Mouse (Mus musculus) liver, adult 2 months (tissue): Measurements from ENCODE around the gene Lrch3. TPM values are rescaled to one million over a fixed set of nuclear protein-coding genes. Genes with fewer than 3 reads are reported as not detected.
"Not testable (repeated sequence)": the region's sequence is repeated elsewhere in the genome, so short reads cannot be mapped to it uniquely, and the experiment has no call there.

Experiments
- DNase-seq: peaks from one replicate; pipeline ENCODE4 v3.0.0-alpha.2; 2011; ENCODE audit warnings: low read depth, low spot score; ENCODE audit errors: extremely low read depth
- H3K27ac ChIP-seq: fragments of 200-500 bp; replicated peaks from 2 replicates; pipeline ENCODE4 v1.5.1; 2012; ENCODE audit warnings: low read depth, mild to moderate bottlenecking, control low read depth, inconsistent platforms, low read length; ENCODE audit not compliant: insufficient read depth
- H3K27me3 ChIP-seq: fragments of 200-500 bp; 2 replicates; pipeline ENCODE4 v1.6.1; 2012; ENCODE audit warnings: mild to moderate bottlenecking, moderate library complexity, low read length, inconsistent platforms; ENCODE audit not compliant: control insufficient read depth, insufficient read depth
- H3K36me3 ChIP-seq: fragments of 200-500 bp; 2 replicates; pipeline ENCODE4 v1.6.1; 2012; ENCODE audit warnings: low read length, inconsistent platforms; ENCODE audit not compliant: control insufficient read depth, insufficient read depth
- H3K4me1 ChIP-seq: fragments of 200-500 bp; 2 replicates; pipeline ENCODE4 v1.6.1; 2011; ENCODE audit warnings: low read length; ENCODE audit not compliant: control insufficient read depth, insufficient read depth
- H3K4me3 ChIP-seq: fragments of 200-500 bp; 2 replicates; pipeline ENCODE4 v1.5.1; 2011; ENCODE audit warnings: low read depth, mild to moderate bottlenecking, control low read depth, low read length, moderate library complexity; ENCODE audit not compliant: insufficient read depth
- H3K79me2 ChIP-seq: fragments of 200-500 bp; 2 replicates; pipeline ENCODE4 v1.6.1; 2012; ENCODE audit warnings: inconsistent platforms, mild to moderate bottlenecking, low read length, moderate library complexity; ENCODE audit not compliant: control insufficient read depth, insufficient read depth
- H3K9ac ChIP-seq: fragments of 200-500 bp; 2 replicates; pipeline ENCODE4 v1.6.1; 2012; ENCODE audit warnings: low read depth, mild to moderate bottlenecking, control low read depth, inconsistent platforms, low read length
- CTCF ChIP-seq: fragments of 200-500 bp; IDR thresholded peaks from 2 replicates; pipeline ENCODE4 v1.5.1; 2011; ENCODE audit warnings: low read depth, low read length, control low read depth
- POLR2A ChIP-seq: fragments of 200-500 bp; IDR thresholded peaks from 2 replicates; pipeline ENCODE4 v1.6.1; 2011; ENCODE audit warnings: low read length, control low read depth; ENCODE audit not compliant: insufficient read depth; ENCODE audit errors: extremely low read depth
- WGBS: fragments of 180-500 bp; shearing (Covaris S2); methylation state at CpG from one replicate; pipeline ENCODE4 v1.1.7; 2018; 5-methylcytosine and 5-hydroxymethylcytosine counted together
- polyA plus RNA-seq: library from polyadenylated mRNA; depleted of rRNA; stranded (reverse); fragments of >200 nt; gene quantifications from 2 replicates; pipeline ENCODE4 v1.2.3, GENCODE M21; 2012
- total RNA-seq: library from RNA; depleted of rRNA; stranded (reverse); fragments of >200 nt; gene quantifications from 2 replicates; pipeline ENCODE4 v1.2.3, GENCODE M21; 2014

The Lrch3 gene
- total and polyA plus RNA-seq, 2 experiments = 5.3 to 9.8 TPM

DNA sequence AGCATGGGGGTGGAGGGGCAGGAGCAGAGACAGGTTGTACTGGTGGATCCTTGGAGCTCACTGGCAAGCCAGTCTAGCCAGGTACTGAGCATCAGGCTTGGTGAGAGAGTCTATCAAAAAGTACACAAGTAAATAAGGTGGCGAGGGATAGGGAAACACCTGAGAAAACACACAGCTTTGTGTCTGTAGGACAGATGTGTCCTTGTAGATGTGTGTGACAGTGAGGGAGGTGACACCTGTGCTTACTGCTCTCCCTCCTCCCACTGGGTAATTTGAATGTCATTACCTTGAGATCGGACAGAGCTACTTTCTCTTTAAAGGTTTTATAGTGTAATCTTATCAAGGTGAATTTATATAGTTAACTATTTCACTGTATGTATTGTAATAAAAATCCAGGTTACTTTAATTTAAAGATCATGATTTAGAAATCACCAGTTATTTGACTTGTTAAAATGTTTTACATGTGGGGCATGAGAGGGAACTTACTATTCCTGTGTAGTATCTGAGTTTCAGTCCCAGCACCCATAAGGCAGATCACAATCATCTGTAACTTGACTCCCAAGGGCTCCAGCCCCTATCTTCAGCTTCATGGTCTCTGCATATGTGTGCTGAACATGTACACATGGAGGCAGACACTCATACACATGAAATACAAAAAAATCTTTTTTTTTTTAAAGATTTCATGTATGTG lies 12.4 kb upstream of the Lrch3 start:
- 91% methylated on average over 2 of the region's 2 CpGs for WGBS
- no peaks in the 10 kb centered on the region for H3K27me3 ChIP-seq

DNA sequence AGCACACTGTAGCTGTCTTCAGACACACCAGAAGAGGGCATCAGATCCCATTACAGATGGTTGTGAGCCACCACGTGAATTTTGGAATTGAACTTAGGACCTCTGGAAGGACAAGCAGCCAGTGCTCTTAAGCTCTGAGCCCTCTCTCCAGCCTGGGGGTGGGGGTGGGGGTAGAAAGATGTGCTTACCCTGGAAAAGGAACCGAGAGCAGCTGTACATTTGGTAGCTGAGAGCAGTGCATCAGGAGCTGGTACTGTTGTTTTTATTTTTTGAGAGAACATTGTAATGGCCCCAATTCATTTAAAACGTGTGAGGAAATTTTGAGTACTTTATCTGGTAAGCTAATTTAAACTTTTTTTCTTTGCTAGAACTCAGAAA lies 11.9 kb upstream of the Lrch3 start:
- TF ChIP-seq POLR2A (no peak), CTCF (no peak)

More for the DNA sequence above, 12.4 kb upstream of the Lrch3 start:
- Histone ChIP-seq H3K79me2 (no peaks in the 10 kb centered on the region), H3K36me3 (peaks cover 35% of the 10 kb centered on the region), H3K4me3 (no peak overlapping the region), H3K27ac (no peak overlapping the region), H3K4me1 (peaks cover 2% of the 10 kb centered on the region), H3K9ac (no peak overlapping the region)
- TF ChIP-seq CTCF (no peak), POLR2A (no peak)
- DNase-seq = no peak

GRCm38 (mm10) chr16:32906186-32906585 lies 7.7 kb upstream of the Lrch3 start:
- peaks cover 2% of the 10 kb centered on the region for H3K4me1 ChIP-seq
- H3K27me3 ChIP-seq = no peaks in the 10 kb centered on the region
- H3K27ac ChIP-seq = no peak overlapping the region
- H3K9ac ChIP-seq = no peak overlapping the region
- 94% methylated on average over 2 of the region's 2 CpGs for WGBS
- no peak for TF ChIP-seq POLR2A
- no peak for TF ChIP-seq CTCF
- DNase-seq = no peak
- H3K36me3 ChIP-seq = peaks cover 19% of the 10 kb centered on the region
- no peaks in the 10 kb centered on the region for H3K79me2 ChIP-seq
- no peak overlapping the region for H3K4me3 ChIP-seq

More for the DNA sequence above, 11.9 kb upstream of the Lrch3 start:
- Histone ChIP-seq H3K27me3 (no peaks in the 10 kb centered on the region), H3K9ac (no peak overlapping the region), H3K27ac (no peak overlapping the region), H3K36me3 (peaks cover 37% of the 10 kb centered on the region), H3K79me2 (no peaks in the 10 kb centered on the region), H3K4me1 (peaks cover 2% of the 10 kb centered on the region), H3K4me3 (no peak overlapping the region)
- WGBS = 56% methylated on average over 3 of the region's 3 CpGs
- no peak for DNase-seq

GRCm38 (mm10) chr16:32906727-32907126 lies 7.2 kb upstream of the Lrch3 start:
- TF ChIP-seq POLR2A = no peak
- no peak for TF ChIP-seq CTCF
- no peaks in the 10 kb centered on the region for H3K79me2 ChIP-seq
- DNase-seq = peak; percentile 84
- WGBS = 29% methylated on average over 8 of the region's 8 CpGs
- no peak overlapping the region for H3K4me3 ChIP-seq
- no peaks in the 10 kb centered on the region for H3K27me3 ChIP-seq
- H3K27ac ChIP-seq = no peak overlapping the region
- no peak overlapping the region for H3K9ac ChIP-seq
- H3K4me1 ChIP-seq = peaks cover 2% of the 10 kb centered on the region
- peaks cover 16% of the 10 kb centered on the region for H3K36me3 ChIP-seq

DNA sequence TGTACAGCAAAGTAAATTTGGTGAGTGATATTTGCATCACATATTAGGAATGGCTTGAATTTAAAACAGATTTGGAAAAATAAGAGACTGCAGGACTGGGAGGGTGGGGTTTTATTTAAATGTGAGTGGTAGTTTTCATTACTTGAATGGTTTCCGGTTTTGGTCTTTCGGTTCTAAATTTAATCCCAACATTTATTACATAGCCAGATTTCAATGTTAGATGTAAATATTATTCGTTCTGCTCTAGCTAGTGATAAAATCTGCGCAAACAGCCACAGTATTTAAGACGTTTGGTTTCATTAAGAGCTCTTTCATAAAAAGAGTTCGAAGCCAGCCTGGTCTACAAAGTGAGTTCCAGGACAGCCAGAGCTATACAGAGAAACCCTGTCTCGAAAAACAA lies 688 bp upstream of the Lrch3 start:
- Histone ChIP-seq H3K36me3 (no peaks in the 10 kb centered on the region), H3K4me1 (peaks cover 4% of the 10 kb centered on the region), H3K9ac (no peak overlapping the region), H3K4me3 (no peak overlapping the region), H3K79me2 (peaks cover 10% of the 10 kb centered on the region; the same call in 1 of the 2 replicates), H3K27me3 (no peaks in the 10 kb centered on the region), H3K27ac (no peak overlapping the region)
- no peak for TF ChIP-seq CTCF
- DNase-seq = no peak
- 55% methylated on average over 7 of the region's 7 CpGs for WGBS

DNA sequence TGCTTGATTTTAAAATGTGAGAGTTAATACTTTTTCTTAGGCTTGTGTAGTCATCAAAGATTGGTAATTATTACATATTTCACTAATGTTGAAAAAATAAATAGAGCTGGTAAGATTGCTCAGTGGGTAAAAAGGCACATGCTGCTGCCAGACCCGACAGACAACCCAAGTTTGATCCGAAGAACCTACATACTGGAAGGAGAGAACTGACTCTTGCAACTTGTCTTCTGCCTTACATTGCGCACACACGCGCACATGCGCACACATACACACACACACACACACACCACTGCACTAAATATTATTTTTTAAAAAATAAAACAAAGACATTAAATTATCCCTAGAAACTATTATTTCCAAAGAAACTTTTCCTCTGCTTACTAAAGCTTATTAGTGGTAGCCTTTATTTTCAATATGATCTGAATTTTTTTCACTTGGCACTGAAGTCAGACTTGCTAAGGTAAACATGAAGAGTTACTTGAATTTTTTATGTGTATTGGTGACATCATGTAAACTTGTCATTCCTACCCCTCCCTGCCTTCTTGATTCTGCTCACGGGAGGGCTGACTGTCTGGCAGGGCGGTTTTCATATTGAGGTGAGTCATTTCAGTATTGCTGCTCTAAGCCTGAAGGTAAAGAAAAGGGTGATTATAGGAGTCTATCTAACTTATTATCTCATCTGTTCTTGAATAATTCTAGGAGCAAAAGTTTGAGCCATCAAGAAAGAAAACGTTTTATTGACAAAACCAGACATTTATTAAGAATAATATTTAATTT lies 1.6 kb downstream of the Lrch3 start:
- no peak for TF ChIP-seq POLR2A
- TF ChIP-seq CTCF = no peak
- H3K4me1 ChIP-seq = peaks cover 4% of the 10 kb centered on the region
- H3K36me3 ChIP-seq = no peaks in the 10 kb centered on the region
- no peak overlapping the region for H3K9ac ChIP-seq
- DNase-seq = no peak
- no peak overlapping the region for H3K4me3 ChIP-seq
- no peak overlapping the region for H3K27ac ChIP-seq
- 72% methylated on average over 9 of the region's 9 CpGs for WGBS
- peaks cover 10% of the 10 kb centered on the region; the same call in 1 of the 2 replicates for H3K79me2 ChIP-seq
- no peaks in the 10 kb centered on the region for H3K27me3 ChIP-seq

- not testable (repeated sequence) for H3K4me3 ChIP-seq, H3K9ac ChIP-seq, H3K36me3 ChIP-seq, H3K79me2 ChIP-seq, H3K27ac ChIP-seq, H3K4me1 ChIP-seq, DNase-seq, H3K27me3 ChIP-seq
- WGBS = 95% methylated on average over 9 of the region's 9 CpGs
These were observed 12.7 kb downstream of the Lrch3 start for GRCm38 (mm10) chr16:32926629-32927028.
